Mouse (Mus musculus) cerebellum, postnatal 14 days (tissue): ENCODE measurements around the gene Pih1d1.
"Not testable (repeated sequence)": the region's sequence is repeated elsewhere in the genome, so short reads cannot be mapped to it uniquely, and the experiment has no call there.

Source experiments
- DNase-seq, 2 experiments: peaks; one replicate each; pipeline ENCODE4 v3.0.0; 2021; ENCODE audit warnings: mixed read lengths in 2 of 2

Pih1d1 gene

DNA sequence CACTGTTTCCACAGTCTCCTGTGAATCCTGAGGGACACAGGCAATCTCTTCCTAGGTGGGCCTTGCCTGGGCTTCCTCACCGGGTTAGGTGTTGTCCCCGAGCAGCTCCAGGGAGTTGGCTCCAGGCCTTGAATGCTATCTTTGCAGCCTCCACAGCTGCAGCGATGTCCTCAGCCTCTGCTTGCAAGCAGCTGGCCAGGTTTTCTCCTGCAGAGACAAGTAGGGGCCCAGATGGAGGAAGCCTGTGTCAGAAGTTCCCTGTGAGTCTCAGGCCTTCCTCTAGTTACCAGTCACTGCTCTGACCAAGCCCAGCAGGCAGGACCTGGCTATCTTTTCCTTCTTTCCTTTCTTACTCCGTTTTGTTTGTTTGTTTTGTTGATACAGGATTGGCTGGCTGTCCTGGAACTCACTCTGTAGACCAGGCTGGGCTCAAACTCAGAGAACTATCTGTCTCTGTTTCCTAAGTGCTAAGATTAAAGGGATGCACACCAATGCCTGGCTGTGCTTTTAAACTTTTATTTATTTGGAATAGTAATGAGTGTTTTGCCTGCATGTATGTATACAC, 5.5 kb upstream of the Pih1d1 start:
- no peak for DNase-seq

DNA sequence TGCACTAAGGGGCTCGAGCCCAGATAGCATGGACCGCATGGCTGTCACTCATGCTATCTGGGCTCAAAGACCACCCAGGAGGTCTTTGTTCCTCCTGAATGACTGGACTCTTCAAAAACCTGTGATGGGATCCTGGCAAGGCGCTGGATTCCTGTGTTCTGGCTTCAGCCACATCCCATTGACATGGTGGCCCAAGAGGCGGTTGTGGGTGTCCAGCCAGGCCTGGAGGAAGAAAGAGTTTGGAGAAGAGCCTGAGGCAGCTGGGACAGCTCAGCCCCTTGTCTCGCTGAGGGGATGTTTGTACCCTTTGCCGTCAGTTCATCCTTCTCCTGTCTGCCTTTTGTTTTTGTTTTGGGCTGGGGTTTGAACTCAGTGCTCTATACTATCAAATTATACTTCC, 4.6 kb upstream of the Pih1d1 start:
- peak in 1 of 2 experiments; percentile 13 for DNase-seq

DNA sequence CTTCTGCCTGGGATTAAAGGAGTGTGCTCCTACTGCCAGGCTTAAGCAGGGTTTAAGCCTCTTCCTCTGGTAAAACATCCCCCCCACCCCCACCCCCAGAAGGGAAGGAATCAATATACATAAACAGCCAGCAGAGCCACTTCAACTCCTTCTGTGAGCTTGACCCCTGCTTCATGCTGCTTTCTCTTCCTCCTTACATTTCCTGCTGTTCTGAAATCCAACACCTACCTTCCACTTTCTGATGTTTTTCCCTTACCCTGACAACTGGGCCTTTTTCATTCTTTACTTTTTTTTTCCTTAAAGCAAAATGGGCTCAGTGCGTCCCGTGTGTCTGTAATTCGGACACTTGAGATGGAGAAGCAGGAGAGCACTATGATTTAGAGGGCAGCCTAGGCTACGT, 3.8 kb upstream of the Pih1d1 start:
- no peak for DNase-seq

DNA sequence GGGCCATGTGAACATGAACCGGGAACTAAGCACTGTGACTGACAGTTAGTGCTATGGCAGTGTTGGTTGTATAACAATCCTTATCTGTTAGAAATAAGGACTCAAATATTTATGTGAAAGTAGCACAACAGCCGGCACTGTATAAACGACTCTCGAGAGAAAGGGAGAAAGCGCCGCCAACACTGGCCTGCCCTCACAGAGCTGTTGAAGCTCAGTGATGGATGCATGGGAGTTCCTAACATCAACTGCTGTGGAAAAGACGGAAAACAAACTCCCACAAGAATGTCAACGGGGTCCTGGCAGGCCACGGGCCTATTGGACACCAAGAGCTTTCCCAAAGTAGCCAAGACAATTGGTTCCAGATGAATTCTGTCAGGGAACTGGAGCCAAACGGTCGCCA, 2.8 kb upstream of the Pih1d1 start:
- peak in 1 of 2 experiments; percentile 13 for DNase-seq

DNA sequence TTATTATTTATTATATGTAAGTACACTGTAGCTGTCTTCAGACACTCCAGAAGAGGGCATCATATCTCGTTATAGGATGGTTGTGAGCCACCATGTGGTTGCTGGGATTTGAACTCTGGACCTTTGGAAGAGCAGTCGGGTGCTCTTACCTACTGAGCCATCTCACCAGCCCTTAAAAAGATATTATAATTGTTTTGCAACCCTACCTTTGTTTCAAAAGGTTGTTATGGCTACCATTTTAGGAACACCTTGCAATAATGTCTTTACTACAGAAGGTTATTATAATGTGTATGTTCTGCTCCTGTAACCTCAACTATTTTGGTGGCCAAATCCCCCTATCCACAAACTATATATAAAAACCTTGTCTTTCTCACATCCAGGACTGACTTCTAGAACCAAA, 1.1 kb upstream of the Pih1d1 start:
- DNase-seq = not testable (repeated sequence)

DNA sequence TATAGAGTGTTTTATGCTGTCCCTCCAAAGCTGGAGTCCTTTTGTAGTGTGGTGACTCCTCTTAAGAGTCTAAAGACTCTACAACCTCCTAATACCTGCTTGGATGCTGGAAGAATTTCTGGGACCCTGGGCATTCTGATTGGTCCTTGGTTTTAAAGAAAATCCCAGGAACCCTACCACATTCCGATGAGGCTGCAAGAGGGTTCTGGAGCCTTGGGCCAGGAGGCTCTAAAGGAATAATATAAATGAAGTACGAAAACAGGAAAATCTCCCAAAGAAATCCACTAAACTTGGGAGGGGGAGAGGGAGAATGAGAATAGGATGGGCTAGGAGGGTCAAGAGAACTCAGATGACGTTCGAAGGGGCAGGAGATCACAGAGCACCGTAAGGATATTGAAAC, 517 bp upstream of the Pih1d1 start:
- DNase-seq = peak in 1 of 2 experiments; percentile 7

DNA sequence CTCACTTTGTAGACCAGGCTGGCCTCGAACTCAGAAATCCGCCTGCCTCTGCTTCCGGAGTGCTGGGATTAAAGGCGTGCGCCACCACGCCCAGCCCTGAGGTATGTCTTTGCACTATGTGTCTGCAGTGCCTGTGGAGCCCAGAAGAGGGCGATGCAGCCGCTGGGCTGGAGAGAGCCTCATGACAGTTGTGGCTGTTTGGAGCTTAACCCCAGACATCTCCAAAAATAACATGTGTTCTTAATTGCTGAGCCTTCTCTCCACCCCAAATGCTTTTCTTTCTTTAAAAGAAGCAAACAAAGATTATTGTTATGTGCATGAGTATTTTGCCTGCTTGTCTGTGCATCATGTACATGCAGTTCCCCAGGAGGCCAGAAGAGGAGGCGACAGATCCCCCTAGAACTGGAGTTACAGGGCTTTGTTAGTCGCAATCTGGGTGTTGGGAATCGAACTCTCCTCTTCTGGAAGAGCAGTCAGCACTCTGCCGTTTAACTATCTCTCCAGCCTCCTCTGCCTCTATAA, 951 bp downstream of the Pih1d1 start:
- DNase-seq = peak; percentile 70 to 88

DNA sequence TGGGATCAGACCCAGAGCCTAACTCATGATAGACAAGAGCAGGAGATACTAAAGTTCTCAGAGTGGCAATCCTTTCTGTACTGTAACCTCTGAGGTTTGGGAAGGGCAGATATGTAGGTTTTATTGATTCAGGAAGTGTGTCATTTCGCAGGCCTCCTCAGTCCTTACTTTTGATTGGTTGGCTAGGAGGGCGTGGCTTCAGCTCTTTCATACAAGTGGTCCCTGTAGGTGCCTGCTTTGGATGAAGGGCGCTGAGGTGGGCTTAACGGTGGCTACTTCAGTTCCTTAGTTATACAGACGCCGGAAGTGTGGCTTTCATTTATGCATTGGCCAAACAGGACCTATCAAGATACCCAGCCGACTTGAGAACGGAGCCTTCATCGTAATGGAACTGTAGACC, 1.5 kb downstream of the Pih1d1 start:
- peak in 1 of 2 experiments; percentile 27 for DNase-seq

DNA sequence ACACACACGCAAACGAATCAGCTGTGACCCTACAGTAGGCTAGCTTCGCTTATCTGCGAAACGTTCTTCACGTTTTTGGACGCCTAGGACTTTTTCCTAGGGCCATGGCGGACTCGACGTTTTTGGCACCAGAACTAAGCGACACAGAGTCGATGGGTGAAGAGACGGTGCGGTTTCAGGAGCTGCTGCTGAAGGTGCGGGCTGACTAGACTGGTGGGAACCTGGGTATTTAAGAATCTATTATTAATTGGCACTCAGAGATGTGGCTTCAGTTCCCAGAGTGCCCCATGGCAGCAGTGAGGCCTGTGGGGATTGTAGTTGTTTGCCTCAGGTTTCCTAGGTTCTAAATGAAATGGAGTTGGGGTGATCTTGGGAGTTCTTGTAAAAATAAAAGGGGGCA, 2.1 kb downstream of the Pih1d1 start:
- DNase-seq = peak in 1 of 2 experiments; percentile 5

DNA sequence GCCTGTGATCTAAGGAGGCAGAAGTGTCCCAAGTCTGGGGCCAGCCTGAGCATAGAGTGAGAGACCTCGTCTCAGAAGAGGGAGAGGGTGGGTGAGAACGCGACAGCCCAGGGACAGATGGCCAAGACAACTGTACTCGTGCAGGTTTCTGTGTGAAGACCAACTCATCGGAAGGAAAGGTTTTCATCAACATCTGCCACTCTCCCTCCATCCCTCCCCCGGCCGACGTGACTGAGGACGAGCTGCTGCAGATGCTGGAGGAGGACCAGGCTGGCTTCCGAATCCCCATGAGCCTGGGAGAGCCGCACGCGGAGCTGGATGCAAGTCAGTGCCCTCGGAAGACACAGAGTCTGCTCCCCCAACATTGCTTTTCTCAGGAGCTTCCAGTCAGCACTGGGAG, 3.4 kb downstream of the Pih1d1 start:
- DNase-seq = no peak

DNA sequence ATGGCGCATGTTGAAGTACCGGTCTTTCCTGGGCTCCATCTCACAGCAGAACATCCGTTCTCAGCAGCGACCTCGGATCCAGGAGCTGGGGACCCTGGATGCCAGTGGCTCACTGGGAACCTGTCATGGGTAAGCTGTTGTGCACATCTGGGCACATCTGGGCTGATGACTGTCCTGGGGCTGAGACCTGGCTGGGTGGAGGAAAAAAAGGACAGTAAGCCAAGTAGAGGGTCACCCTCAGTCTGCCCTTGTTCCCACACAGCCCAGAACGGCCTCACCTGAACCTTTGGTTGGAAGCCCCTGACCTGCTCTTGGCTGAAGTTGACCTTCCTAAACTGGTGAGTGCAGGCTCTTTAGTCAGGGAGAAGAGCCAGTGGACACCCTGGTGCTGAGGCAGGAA, 4.9 kb downstream of the Pih1d1 start:
- peak in 1 of 2 experiments; percentile 11 for DNase-seq

DNA sequence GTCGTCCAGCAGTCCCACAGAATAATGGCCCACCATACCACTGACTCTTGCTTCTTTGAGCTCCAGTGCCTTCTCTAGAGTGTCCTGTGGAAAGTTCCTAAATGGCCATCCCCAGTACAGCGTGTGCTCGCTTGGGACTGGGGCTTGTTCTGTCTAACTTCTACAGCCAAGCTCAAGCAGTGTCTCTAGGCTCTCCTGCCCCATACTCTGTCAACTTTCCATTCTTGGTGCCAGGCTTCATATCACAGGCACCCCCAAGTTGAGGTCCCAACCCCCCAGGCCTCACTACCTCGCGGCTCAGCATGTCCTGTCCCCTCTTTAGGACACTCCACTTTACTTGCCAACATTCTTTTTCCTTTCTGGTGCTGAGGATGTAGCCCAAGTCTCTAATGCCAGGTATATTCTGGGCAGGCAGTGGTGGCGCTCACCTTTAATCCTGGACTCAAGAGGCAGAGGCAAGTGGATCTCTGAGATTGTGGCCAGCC, 6.3 kb downstream of the Pih1d1 start:
- DNase-seq = peak in 1 of 2 experiments; percentile 9

DNA sequence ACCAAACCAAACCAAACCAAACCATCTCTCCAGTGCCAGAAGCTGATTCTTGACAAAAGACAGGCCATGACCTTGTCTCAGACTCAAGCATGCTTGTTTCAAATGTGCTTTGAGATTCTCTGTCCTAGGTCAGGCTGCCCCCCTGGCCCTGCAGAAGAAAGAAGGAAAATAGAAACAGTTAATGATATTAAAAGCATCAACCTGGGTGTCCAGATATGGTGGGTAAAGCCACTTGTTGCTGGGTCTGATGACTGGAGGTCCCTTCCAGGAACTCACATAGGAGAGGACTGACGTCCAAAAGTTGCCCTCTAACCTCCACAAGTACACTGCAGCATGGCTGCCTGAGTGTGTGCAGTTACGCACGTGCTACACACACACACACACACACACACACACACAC, 6.8 kb downstream of the Pih1d1 start:
- no peak for DNase-seq

DNA sequence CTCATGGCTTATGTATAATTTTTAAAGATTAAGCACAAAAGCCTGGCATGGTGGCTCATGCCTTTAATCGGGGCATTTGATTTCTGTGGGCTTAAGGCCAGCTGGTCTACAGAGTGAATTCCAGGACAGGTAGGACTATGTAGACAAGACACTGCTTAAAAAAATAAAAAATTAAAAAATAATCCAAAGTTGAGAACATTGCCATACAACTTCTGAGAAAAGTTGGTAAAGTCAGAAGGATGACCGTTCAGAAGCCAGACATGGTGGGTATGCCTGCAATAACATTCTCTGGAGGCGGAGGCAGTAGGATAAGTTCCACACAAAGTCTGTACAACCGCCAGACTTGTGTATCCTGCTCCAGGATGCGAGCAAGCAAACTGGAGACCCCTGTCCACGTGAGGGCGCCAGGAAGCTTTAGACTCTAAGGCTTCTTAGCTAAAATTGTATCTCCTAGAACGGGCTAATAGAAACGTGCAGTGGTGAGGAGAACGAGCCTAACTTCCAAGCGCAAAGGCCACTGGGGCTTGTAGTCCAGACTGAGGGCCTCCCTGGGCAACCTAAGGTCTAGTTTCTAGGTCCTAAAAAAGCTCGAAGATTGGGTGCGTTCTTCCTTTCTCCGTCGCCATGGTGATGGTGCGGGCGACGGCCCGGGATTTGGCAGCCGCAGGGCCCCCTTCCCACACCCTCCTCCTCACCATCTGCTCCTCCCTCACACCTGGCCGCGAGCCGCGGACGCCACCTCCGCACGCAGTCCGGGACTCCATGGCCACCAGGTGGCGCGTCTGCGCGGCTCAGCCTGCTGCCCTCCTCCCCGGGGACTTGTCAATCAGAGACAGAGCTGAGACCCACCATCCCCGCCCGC, 7.7 kb downstream of the Pih1d1 start:
- peak; percentile 100 for DNase-seq

DNA sequence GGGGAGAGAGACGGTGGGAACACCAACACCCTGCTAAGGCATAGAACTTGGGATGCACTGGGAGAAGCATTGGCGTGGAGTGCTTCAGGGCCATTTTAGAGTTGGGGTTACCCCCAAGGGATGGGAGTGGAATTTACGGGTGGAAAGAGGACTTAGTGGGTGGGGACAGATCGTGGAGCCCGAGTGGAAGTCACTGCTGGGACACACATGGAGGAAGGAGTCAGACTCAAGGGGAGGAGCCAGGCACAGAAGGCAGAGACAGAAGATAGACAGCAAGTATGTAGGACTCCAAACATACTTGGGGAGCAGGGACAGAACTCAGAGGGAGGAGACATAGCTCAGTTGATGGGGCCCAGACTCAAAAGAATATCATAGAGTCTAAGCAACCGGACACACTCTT, 8.4 kb downstream of the Pih1d1 start:
- no peak for DNase-seq

DNA sequence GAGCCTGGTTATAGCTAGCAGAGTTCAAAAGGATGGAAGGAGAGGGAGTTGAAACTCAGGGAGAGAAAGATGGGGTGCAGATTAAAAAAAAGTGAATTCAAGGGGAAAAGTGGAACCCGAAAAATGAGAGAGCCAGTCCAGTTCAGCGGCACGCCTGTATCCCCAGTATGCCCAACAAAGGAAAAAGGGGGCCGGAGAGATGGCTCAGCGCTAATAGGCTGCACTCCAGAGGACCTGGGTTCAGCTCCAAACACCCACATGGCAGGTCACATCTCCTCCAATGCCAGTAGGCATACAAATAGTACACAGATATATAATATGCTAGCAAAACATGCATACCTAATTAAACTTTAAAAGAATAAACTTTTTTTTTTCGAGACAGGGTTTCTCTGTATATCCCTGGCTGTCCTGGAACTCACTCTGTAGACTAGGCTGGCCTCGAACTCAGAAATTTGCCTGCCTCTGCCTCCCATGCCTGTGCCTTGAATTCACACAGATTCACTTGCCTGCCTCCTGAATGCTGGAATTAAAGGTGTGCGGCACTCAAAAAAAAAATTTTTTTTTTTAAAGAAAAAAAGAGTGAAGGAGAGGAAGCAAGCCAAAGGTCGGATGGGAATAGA, 9.0 kb downstream of the Pih1d1 start:
- peak in 1 of 2 experiments; percentile 31 for DNase-seq

DNA sequence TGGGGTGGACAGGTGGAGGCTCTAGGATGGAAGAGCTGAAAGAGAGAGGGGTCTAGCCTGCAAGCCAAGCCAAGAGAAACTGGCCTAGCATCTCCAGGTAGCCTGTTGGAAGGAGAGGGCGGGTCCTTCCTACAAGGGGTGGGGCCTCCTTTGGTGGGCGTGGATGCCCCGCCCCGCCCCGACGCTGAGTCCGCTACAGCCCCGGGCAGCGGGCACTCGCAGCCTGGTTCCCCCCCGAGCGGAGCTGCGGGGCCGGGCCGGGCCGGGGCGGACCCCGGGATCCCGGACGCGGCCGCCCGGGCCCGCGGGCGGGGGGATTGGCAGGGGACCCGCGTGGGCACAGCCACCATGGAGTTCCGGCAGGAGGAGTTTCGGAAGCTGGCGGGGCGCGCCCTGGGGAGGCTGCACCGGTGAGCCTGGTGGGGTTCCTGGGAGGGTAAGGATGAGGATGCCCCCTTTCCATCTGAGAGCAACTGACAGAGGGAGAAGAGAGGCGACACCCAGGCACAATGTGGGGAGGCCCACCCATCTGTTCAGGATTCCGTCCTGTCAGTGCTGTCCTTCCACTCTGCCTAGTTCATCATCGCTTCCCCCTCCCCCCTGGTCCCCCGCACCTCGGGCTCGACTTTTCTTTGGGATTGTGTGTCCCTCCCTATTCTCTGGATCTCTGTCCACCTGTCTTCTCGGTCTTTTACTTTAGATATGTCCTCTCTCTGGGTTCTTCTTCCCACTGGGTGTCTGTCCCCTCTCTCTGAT, 9.8 kb downstream of the Pih1d1 start, which contains the start of gene Slc17a7:
TSS of gene Slc17a7 (plus strand) at position 215 of the 756 bp plus-strand sequence.
- peak; percentile 78 to 87 for DNase-seq

DNA sequence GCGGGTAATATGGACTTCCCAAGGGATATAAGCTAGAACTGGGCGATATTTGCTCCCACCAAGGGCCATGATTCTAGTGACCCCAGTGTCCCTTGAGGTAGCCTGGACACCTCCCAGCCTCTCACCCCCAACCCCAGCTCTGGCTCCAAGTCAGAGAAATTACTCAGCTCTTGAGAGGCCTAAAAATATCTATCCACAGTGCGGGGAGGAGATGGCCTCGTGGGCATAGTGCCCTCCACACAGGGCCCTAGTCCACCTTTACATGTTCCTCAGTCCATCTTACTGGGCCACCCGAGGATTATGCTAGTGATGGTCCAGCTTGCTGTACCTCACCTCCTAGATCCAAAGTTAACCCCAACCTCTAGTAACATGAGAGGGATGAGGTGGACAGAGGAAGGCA, 10.7 kb downstream of the Pih1d1 start:
- DNase-seq = peak; percentile 65 to 71

DNA sequence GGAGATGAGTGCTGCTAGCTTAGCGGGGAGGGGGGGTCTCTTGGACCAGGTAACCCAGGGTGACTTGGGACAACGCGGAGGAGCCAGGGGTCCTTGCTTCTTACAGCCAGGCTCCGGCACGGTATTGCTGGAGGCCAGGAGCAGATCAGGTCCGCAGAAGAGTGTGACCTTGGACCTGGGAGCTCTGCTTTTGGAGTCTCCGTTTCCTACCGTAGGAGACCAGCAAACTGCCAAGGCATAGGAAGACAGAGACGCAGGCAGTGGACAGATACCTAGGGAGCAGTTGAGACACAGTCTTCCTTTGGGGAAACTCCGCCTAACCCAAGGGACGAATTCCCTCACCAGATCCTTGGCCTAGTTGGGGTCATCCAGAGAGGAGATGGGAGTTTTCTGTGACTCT, 11.6 kb downstream of the Pih1d1 start:
- peak in 1 of 2 experiments; percentile 52 for DNase-seq

DNA sequence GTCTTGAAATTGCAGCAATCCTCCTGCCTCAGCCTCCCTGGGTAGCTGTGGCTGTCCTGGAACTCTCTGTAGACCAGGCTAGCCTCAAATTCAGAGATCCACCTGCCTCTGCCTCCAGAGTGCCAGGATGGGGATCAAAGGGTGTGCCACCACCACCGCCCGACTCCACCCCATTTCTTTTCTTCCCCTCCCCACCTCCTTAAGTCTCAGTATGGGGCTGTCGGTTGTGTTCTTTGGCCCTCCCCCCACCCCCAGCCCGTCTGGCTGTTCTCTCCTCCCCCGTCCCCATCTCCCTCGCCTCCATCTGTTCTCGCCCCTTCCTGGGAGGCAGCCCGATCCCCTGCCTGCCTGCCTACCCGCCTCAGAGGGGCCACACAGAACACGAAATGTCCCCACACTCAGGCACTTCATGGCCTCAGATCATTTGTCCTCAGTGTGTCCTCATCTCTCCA, 12.9 kb downstream of the Pih1d1 start:
- peak in 1 of 2 experiments; percentile 70 for DNase-seq

DNA sequence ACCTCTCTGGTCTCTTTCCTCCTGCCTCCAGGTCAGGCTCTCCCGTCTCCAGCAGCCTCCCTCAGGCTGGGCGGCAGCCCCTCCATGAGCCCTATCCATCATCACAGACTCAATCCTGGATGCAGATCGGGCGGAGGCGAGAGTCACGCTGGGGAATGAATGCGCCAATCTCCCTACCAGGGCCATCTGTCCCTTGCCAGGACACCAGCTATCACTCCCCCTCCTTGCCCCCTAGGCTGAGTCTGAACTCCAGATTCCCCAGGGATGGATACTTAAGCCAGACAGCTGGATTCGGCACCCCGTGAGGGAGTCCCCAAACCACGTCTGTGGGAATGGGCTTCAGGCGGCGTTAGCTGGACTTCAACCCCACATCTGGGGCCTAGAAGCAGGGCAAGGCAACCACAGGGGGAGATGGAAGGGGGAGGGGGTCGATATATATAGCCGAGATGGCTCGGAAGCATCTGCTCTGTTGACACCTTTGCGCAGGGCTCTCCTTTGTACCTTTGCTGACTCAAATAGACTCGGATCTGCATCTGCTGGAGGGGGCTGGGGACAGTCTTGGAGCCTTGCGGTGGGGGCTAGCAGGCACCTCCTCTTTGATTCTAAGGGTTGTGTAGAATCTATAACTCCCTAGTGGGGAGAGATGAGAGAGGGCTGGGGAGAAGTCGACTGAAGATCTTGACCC, 13.8 kb downstream of the Pih1d1 start:
- DNase-seq = peak; percentile 72 to 83

DNA sequence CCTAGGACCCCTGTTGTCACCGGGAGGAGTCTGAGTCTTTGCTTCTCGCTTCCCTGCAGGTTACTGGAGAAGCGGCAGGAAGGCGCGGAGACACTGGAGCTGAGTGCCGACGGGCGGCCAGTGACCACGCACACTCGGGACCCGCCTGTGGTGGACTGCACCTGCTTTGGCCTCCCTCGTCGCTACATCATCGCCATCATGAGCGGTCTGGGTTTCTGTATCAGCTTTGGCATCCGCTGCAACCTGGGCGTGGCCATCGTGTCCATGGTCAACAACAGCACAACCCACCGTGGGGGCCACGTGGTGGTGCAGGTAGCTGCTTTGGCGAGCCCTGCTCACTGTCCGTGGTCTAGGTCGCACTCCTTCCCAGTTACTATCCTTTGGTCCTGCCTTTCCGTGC, 14.6 kb downstream of the Pih1d1 start:
- peak; percentile 65 to 71 for DNase-seq
